Mouse (Mus musculus) thymus, adult 2 months (tissue): ENCODE measurements around the gene 4930558K02Rik. TPM values are rescaled to one million over a fixed set of nuclear protein-coding genes. Genes with fewer than 3 reads are reported as not detected.

Experiments
- DNase-seq: peaks from one replicate; pipeline ENCODE4 v3.0.0; 2021
- H3K27ac ChIP-seq: fragments of 200-500 bp; 2 replicates; pipeline ENCODE4 v1.5.1; 2012; ENCODE audit warnings: low read length, control low read depth; ENCODE audit not compliant: control insufficient read depth, insufficient read depth
- H3K27me3 ChIP-seq: fragments of 200-500 bp; 2 replicates; pipeline ENCODE4 v1.6.1; 2012; ENCODE audit warnings: mild to moderate bottlenecking, low read length, moderate library complexity, mixed read lengths; ENCODE audit not compliant: control insufficient read depth, insufficient read depth
- H3K36me3 ChIP-seq: fragments of 200-500 bp; 2 replicates; pipeline ENCODE4 v1.6.1; 2012; ENCODE audit warnings: mild to moderate bottlenecking, low read length, moderate library complexity; ENCODE audit not compliant: control insufficient read depth, insufficient read depth
- H3K4me1 ChIP-seq: fragments of 200-500 bp; replicated peaks from 2 replicates; pipeline ENCODE4 v1.6.1; 2012; ENCODE audit warnings: low read length; ENCODE audit not compliant: control insufficient read depth, insufficient read depth
- H3K4me3 ChIP-seq: fragments of 200-500 bp; 2 replicates; pipeline ENCODE4 v1.5.1; 2012; ENCODE audit warnings: mild to moderate bottlenecking, low read length, control low read depth, moderate library complexity; ENCODE audit not compliant: control insufficient read depth, insufficient read depth
- CTCF ChIP-seq: fragments of 200-500 bp; IDR thresholded peaks from 2 replicates; pipeline ENCODE4 v1.5.1; 2012; ENCODE audit warnings: mild to moderate bottlenecking, control low read depth, low read length, moderate library complexity, borderline replicate concordance; ENCODE audit not compliant: control insufficient read depth, poor library complexity, insufficient read depth; ENCODE audit errors: extremely low read depth
- POLR2A ChIP-seq: fragments of 200-500 bp; IDR thresholded peaks from 2 replicates; pipeline ENCODE4 v1.6.1; 2012; ENCODE audit warnings: mild to moderate bottlenecking, low read length, control low read depth, moderate library complexity; ENCODE audit not compliant: control insufficient read depth, poor library complexity, insufficient read depth; ENCODE audit errors: extremely low read depth
- WGBS: fragments of 180-500 bp; shearing (Covaris S2); methylation state at CpG from one replicate; pipeline ENCODE4 v1.1.7; 2018; 5-methylcytosine and 5-hydroxymethylcytosine counted together
- polyA plus RNA-seq: library from polyadenylated mRNA; depleted of rRNA; stranded (reverse); fragments of >200 nt; gene quantifications from 2 replicates; pipeline ENCODE4 v1.2.3, GENCODE M21; 2012

The 4930558K02Rik gene
- polyA plus RNA-seq, 1 experiment, result not detected

- H3K36me3 ChIP-seq, result no peaks in the 10 kb centered on the region
These were observed 26.8 kb downstream of the 4930558K02Rik start for GRCm38 (mm10) chr1:161952599-161952998.

DNA sequence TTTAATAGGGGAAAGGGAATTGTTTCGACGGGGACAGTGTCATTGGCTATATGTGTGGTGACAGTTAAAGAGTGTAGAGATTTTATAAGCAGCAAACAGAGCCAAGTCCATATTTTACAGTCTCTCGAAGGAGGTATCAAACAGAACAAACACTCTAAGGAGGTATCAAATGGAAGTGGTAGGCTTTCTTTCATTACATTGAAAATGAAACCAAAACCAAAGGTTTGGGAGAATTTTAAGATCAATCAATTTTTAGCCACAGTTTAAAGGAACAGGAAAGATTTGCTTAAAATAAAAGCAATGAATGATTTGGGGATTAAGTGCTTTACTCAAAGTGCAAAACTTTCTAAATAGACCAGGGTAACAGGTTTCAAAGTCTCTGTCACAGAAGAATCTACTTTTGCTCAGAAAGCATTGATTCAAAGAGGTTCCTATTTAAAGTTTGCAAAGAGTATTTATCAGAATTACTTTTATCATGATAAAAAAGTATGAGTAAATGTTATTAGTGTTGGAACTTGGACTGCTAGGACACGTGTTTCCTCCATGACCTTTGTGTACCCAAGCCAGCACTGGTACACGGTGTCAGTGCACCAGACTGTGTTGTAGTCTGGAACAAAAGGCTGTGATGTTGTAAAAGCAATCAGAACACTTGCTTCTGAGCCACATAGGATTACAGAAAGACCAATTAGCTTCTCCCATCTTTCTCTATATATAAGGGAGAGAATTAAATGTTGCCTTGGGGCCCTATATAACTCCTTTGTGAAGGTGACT is 28.2 kb downstream of the 4930558K02Rik start:
- Histone ChIP-seq H3K27ac (no peak overlapping the region), H3K4me1 (no peaks in the 10 kb centered on the region), H3K27me3 (no peaks in the 10 kb centered on the region), H3K4me3 (no peak overlapping the region), H3K36me3 (no peaks in the 10 kb centered on the region)
- TF ChIP-seq CTCF (no peak), POLR2A (no peak)
- 82% methylated on average over 5 of the region's 5 CpGs for WGBS
- DNase-seq, result no peak

More at GRCm38 (mm10) chr1:161952599-161952998, 26.8 kb downstream of the 4930558K02Rik start:
- H3K27me3 ChIP-seq, result no peaks in the 10 kb centered on the region
- DNase-seq, result no peak
- H3K4me1 ChIP-seq, result no peaks in the 10 kb centered on the region
- TF ChIP-seq CTCF (no peak), POLR2A (no peak)
- WGBS, result 81% methylated on average over 1 of the region's 1 CpGs
- no peak overlapping the region for H3K4me3 ChIP-seq
- H3K27ac ChIP-seq, result no peak overlapping the region

DNA sequence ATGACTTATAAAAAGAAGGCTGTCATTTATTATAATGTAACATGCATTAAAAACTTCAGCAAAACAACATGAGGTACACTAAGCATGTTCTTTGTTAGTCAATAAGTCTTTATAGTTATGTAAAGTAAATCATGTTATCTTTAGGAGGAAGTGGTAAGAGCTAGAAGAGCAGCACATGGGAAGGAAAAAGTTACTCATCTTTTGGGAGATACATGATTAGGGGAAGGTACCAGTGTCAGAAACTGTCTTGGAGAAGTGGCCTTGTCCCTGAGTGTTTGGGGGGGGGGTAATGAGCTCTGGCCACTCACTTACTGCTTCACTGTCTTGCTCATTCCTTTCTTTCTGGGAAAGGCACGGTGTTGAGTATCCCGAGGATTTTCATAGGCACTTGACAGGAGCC is 37.4 kb downstream of the 4930558K02Rik start:
- Histone ChIP-seq H3K4me3 (no peak overlapping the region), H3K27ac (no peak overlapping the region), H3K4me1 (no peaks in the 10 kb centered on the region), H3K36me3 (no peaks in the 10 kb centered on the region), H3K27me3 (no peaks in the 10 kb centered on the region)
- DNase-seq, result no peak
- TF ChIP-seq POLR2A (no peak), CTCF (no peak)
- 100% methylated on average over 2 of the region's 2 CpGs for WGBS

DNA sequence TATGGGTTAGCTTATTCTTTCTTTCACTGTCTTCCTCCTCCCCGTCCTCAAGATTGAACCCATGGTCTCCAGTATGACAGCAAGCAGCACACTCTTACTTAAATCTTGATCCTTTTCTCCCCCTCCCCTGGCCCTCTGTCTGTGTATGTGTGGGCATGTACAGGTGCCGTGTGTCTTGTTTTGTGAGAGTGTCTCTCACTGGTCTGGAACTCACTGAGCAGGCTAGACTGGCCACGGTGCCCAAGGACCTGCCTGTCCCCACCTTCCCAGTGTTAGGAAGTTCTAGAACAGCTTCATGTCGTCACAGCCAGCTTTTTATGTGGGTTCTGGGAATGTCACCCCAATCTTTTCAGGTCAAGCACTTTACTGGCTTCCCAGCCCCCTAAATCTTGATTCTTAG is 47.1 kb downstream of the 4930558K02Rik start:
- no peak overlapping the region for H3K27ac ChIP-seq
- 90% methylated on average over 4 of the region's 4 CpGs for WGBS
- no peaks in the 10 kb centered on the region for H3K27me3 ChIP-seq
- no peaks in the 10 kb centered on the region for H3K4me1 ChIP-seq
- TF ChIP-seq POLR2A (no peak), CTCF (no peak)
- H3K4me3 ChIP-seq, result no peak overlapping the region
- DNase-seq, result no peak
- H3K36me3 ChIP-seq, result no peaks in the 10 kb centered on the region

DNA sequence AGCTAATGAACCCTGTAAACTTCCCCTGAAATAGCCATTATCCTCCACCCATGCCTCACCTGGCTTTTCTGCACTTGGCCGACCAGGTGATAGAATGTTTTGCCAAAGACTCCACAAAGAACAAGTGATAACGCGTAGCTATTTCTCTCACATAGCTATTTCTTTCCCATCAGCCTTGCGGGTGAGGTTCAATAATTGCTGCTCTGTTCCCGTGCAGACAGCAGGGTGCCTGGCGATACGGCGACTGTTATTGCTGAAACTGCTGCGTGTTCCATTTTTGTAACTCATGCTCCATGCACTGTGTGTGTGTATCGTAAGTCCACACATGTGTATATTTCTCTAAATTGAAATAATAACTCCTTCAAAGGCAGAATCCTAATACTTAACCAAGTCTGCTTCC is 47.6 kb downstream of the 4930558K02Rik start:
- no peak overlapping the region for H3K4me3 ChIP-seq
- no peaks in the 10 kb centered on the region for H3K36me3 ChIP-seq
- no peak overlapping the region for H3K27ac ChIP-seq
- 92% methylated on average over 10 of the region's 10 CpGs for whole genome bisulfite sequencing
- H3K4me1 ChIP-seq, result no peaks in the 10 kb centered on the region
- no peak for TF ChIP-seq CTCF
- TF ChIP-seq POLR2A, result no peak
- no peak for DNase-seq
- no peaks in the 10 kb centered on the region for H3K27me3 ChIP-seq

GRCm38 (mm10) chr1:161931313-161931712 is 48.1 kb downstream of the 4930558K02Rik start:
- no peaks in the 10 kb centered on the region for H3K36me3 ChIP-seq
- TF ChIP-seq CTCF (no peak), POLR2A (no peak)
- WGBS, result 88% methylated on average over 4 of the region's 4 CpGs
- no peaks in the 10 kb centered on the region for H3K4me1 ChIP-seq
- H3K27me3 ChIP-seq, result no peaks in the 10 kb centered on the region
- DNase-seq, result no peak
- no peak overlapping the region for H3K4me3 ChIP-seq
- H3K27ac ChIP-seq, result no peak overlapping the region
